Mouse (Mus musculus) intestine, postnatal 0 days (tissue): ENCODE measurements around the gene Cdc42ep2. TPM values are rescaled to one million over a fixed set of nuclear protein-coding genes. Genes with fewer than 3 reads are reported as not detected.

ENCODE experiments used
- ATAC-seq: fragments of 200-750 bp; cut with Nextera tagmentation; 2 replicates; pipeline ENCODE4 v1.8.0; 2017; ENCODE audit warnings: mild to moderate bottlenecking, moderate TSS enrichment, moderate library complexity
- H3K27ac ChIP-seq: fragments of 300-500 bp; sonication (generic); 2 replicates; pipeline ENCODE4 v1.5.1; 2014; ENCODE audit warnings: mild to moderate bottlenecking, low read depth, low read length, moderate library complexity
- H3K27me3 ChIP-seq: fragments of 300-500 bp; sonication (generic); replicated peaks from 2 replicates; pipeline ENCODE4 v1.6.1; 2014; ENCODE audit warnings: low read length, mixed read lengths; ENCODE audit not compliant: control insufficient read depth, insufficient read depth
- H3K36me3 ChIP-seq: fragments of 300-500 bp; sonication (generic); 2 replicates; pipeline ENCODE4 v1.6.1; 2014; ENCODE audit warnings: mild to moderate bottlenecking, moderate library complexity; ENCODE audit not compliant: control insufficient read depth, insufficient read depth
- H3K4me1 ChIP-seq: fragments of 300-500 bp; sonication (generic); replicated peaks from 2 replicates; pipeline ENCODE4 v1.6.1; 2014; ENCODE audit warnings: antibody characterized with exemption, low read length, mixed read lengths; ENCODE audit not compliant: control insufficient read depth, insufficient read depth
- H3K4me2 ChIP-seq: fragments of 300-500 bp; sonication (generic); replicated peaks from 2 replicates; pipeline ENCODE4 v1.6.1; 2014; ENCODE audit warnings: low read depth, mild to moderate bottlenecking, moderate library complexity
- H3K4me3 ChIP-seq: fragments of 300-500 bp; sonication (generic); 2 replicates; pipeline ENCODE4 v1.5.1; 2014; ENCODE audit warnings: low read depth, low read length
- H3K9ac ChIP-seq: fragments of 300-500 bp; sonication (generic); 2 replicates; pipeline ENCODE4 v1.6.1; 2014; ENCODE audit warnings: mild to moderate bottlenecking, low read depth, low read length
- H3K9me3 ChIP-seq: fragments of 300-500 bp; sonication (generic); 2 replicates; pipeline ENCODE4 v1.6.1; 2016; ENCODE audit warnings: mixed run types; ENCODE audit not compliant: control insufficient read depth
- CTCF ChIP-seq: sonication (generic); IDR thresholded peaks from 2 replicates; pipeline ENCODE4 v1.5.1; 2016; ENCODE audit warnings: low read depth, mild to moderate bottlenecking, control low read depth, antibody characterized with exemption, moderate library complexity
- WGBS: fragments of 180-500 bp; shearing (Covaris S2); extraction: QIAGEN DNeasy Blood & Tissue Kit; methylation state at CpG from one replicate; pipeline ENCODE4 v1.1.7; 2014; 5-methylcytosine and 5-hydroxymethylcytosine counted together
- polyA plus RNA-seq: library from polyadenylated mRNA; unstranded; fragments of >200 nt; fragmentation: Nextera tagmentation; extraction: Ambion mirVana; gene quantifications from 2 replicates; pipeline ENCODE4 v1.2.1, GENCODE M21; 2015

The Cdc42ep2 gene
- polyA plus RNA-seq, 1 experiment from 2014 or later = 6.6 TPM

GRCm38 (mm10) chr19:5963883-5964562 lies 39.4 kb upstream of the Cdc42ep2 start, which contains the start of gene Pola2:
Gene Pola2 (minus strand): TSS chr19:5964202.
- H3K9me3 ChIP-seq = no peaks in the 10 kb centered on the region
- H3K27ac ChIP-seq = peak within 1 kb of the TSS; percentile 52
- H3K4me1 ChIP-seq = no peaks in the 10 kb centered on the region
- no peaks in the 10 kb centered on the region for H3K27me3 ChIP-seq
- peaks cover 9% of the 10 kb centered on the region; the same call in 1 of the 2 replicates for H3K36me3 ChIP-seq
- peak; percentile 39 for TF ChIP-seq CTCF
- H3K4me3 ChIP-seq = peak within 1 kb of the TSS; percentile 64
- H3K9ac ChIP-seq = peak within 1 kb of the TSS; percentile 51
- peak; percentile 79 for ATAC-seq
- under 1% methylated on average over 50 of the region's 50 CpGs for whole genome bisulfite sequencing
- H3K4me2 ChIP-seq = peak within 1 kb of the TSS; percentile 88

GRCm38 (mm10) chr19:5962651-5963050 lies 38.0 kb upstream of the Cdc42ep2 start:
- peaks cover 9% of the 10 kb centered on the region; the same call in 1 of the 2 replicates for H3K36me3 ChIP-seq
- peak; percentile 48 for TF ChIP-seq CTCF
- peak overlapping the region; percentile 64 for H3K4me3 ChIP-seq
- H3K9ac ChIP-seq = no peak overlapping the region
- no peak overlapping the region for H3K27ac ChIP-seq
- no peaks in the 10 kb centered on the region for H3K27me3 ChIP-seq
- H3K9me3 ChIP-seq = no peaks in the 10 kb centered on the region
- peak overlapping the region; percentile 88 for H3K4me2 ChIP-seq
- 19% methylated on average over 1 of the region's 1 CpGs for WGBS
- ATAC-seq = no peak
- no peaks in the 10 kb centered on the region for H3K4me1 ChIP-seq

GRCm38 (mm10) chr19:5957371-5957770 lies 32.8 kb upstream of the Cdc42ep2 start:
- TF ChIP-seq CTCF = no peak
- WGBS = 72% methylated on average over 5 of the region's 5 CpGs
- Histone ChIP-seq H3K4me2 (no peak overlapping the region), H3K27ac (no peak overlapping the region), H3K36me3 (peaks cover 9% of the 10 kb centered on the region; the same call in 1 of the 2 replicates), H3K27me3 (no peaks in the 10 kb centered on the region), H3K4me1 (peaks cover 4% of the 10 kb centered on the region; the same call in 1 of the 2 replicates), H3K9me3 (no peaks in the 10 kb centered on the region), H3K9ac (no peak overlapping the region), H3K4me3 (no peak overlapping the region)
- no peak for ATAC-seq

- no peaks in the 10 kb centered on the region for H3K9me3 ChIP-seq
- H3K27ac ChIP-seq = no peak overlapping the region
- no peak overlapping the region for H3K4me2 ChIP-seq
- H3K36me3 ChIP-seq = peaks cover 16% of the 10 kb centered on the region; the same call in 1 of the 2 replicates
- 21% methylated on average over 3 of the region's 3 CpGs for WGBS
- peak; percentile 93 for TF ChIP-seq CTCF
- ATAC-seq = peak; percentile 39
- peaks cover 4% of the 10 kb centered on the region; the same call in 1 of the 2 replicates for H3K4me1 ChIP-seq
- H3K9ac ChIP-seq = no peak overlapping the region
- no peak overlapping the region for H3K4me3 ChIP-seq
- no peaks in the 10 kb centered on the region for H3K27me3 ChIP-seq
Observed at GRCm38 (mm10) chr19:5956685-5957084, 32.1 kb upstream of the Cdc42ep2 start.

GRCm38 (mm10) chr19:5955704-5956670 lies 31.4 kb upstream of the Cdc42ep2 start:
- no peak overlapping the region for H3K9ac ChIP-seq
- WGBS = 35% methylated on average over 28 of the region's 28 CpGs
- no peaks in the 10 kb centered on the region for H3K9me3 ChIP-seq
- no peaks in the 10 kb centered on the region for H3K27me3 ChIP-seq
- peaks cover 18% of the 10 kb centered on the region for H3K36me3 ChIP-seq
- H3K27ac ChIP-seq = peak overlapping the region; percentile 29; the same call in 1 of the 2 replicates
- H3K4me3 ChIP-seq = no peak overlapping the region
- no peak for TF ChIP-seq CTCF
- peaks cover 4% of the 10 kb centered on the region; the same call in 1 of the 2 replicates for H3K4me1 ChIP-seq
- peak overlapping the region; percentile 46 for H3K4me2 ChIP-seq
- ATAC-seq = peak; percentile 40

- Histone ChIP-seq H3K27ac (peak overlapping the region; percentile 15; the same call in 1 of the 2 replicates), H3K9me3 (no peaks in the 10 kb centered on the region), H3K36me3 (peaks cover 28% of the 10 kb centered on the region), H3K4me3 (no peak overlapping the region), H3K27me3 (no peaks in the 10 kb centered on the region), H3K9ac (no peak overlapping the region), H3K4me1 (peaks cover 4% of the 10 kb centered on the region; the same call in 1 of the 2 replicates), H3K4me2 (0 out of 2 replicates have a peak overlapping the region, but pooled peaks have one; percentile 46)
- no peak for ATAC-seq
- no peak for TF ChIP-seq CTCF
- WGBS = 81% methylated on average over 10 of the region's 10 CpGs
Observed at GRCm38 (mm10) chr19:5954936-5955335, 30.3 kb upstream of the Cdc42ep2 start.
